Comparison of ENCODE assay signal across 7 mouse cellular contexts in the genomic region with DNA sequence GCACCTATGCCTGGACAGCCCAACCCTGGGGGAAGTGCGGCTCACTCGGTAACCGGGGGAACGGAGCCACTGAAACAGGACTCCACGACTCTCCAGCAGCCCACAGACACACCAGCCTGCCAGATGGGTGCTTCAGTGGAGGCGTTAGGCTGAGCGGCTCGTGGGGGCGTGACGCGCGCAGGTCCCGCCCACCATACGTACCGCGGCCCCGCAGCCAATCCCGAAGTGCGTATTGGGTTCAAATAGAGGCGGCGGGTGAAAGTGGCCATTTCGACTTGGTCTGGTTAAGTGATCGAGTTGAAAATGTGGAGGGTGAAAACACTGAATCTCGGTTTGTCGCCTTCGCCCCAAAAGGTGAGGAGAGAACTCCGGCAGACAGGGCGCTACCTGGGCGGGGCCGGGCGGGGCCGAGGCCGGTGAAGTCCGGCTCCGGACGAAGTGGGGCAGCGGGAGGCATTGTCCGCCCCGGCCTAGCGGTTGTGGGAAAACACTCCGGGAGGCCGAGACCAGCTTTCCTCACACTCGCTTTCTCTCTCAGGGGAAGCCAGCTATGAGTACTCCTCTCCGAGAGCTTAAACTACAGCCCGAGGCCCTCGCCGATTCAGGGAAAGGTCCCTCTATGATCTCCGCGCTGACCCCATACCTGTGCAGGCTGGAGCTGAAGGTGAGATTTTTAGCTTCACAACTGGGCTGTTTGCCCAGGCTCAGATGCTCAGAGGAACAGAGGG. TPM values are rescaled to one million over a fixed set of nuclear protein-coding genes. Genes with fewer than 3 reads are reported as not detected.
DNase-seq lines count a peak whose midpoint lies in the region; ATAC-seq lines count a peak whose summit lies in the region.

Spag5 (plus strand) TSS at position 173 of the 728 bp plus-strand sequence.

- no peaks in the 10 kb centered on the region for H3K9me3 ChIP-seq in embryonic facial prominence, embryonic 11.5 days (replicated peaks; ENCODE audit: control insufficient read depth, low read length)
- H3K9me3 ChIP-seq in limb, embryonic 10.5 days (replicated peaks), result no peaks in the 10 kb centered on the region
- no peaks in the 10 kb centered on the region for H3K9me3 ChIP-seq in midbrain, embryonic 13.5 days

- no peaks in the 10 kb centered on the region for H3K27me3 ChIP-seq in embryonic facial prominence, embryonic 11.5 days (ENCODE audit: control insufficient read depth, insufficient read depth, low read length)
- no peaks in the 10 kb centered on the region for H3K27me3 ChIP-seq in limb, embryonic 10.5 days (ENCODE audit: low read depth, poor library complexity, severe bottlenecking)
- no peaks in the 10 kb centered on the region for H3K27me3 ChIP-seq in midbrain, embryonic 13.5 days

- peak within 1 kb of the TSS; percentile 83 for H3K9ac ChIP-seq in embryonic facial prominence, embryonic 11.5 days (replicated peaks; ENCODE audit: low read length)
- peak within 1 kb of the TSS; percentile 70 for H3K9ac ChIP-seq in midbrain, embryonic 13.5 days (replicated peaks)

- peak within 1 kb of the TSS; percentile 85 for H3K4me3 ChIP-seq in embryonic facial prominence, embryonic 11.5 days (ENCODE audit: low read depth, low read length)
- peak within 1 kb of the TSS; percentile 92 for H3K4me3 ChIP-seq in limb, embryonic 10.5 days
- H3K4me3 ChIP-seq in midbrain, embryonic 13.5 days (replicated peaks), result peak within 1 kb of the TSS; percentile 77

- no peak within 1 kb of the TSS; the same call in 1 of the 2 replicates for H3K27ac ChIP-seq in embryonic facial prominence, embryonic 11.5 days (replicated peaks; ENCODE audit: low read depth, low read length)
- peak within 1 kb of the TSS; percentile 94 for H3K27ac ChIP-seq in limb, embryonic 10.5 days
- peak within 1 kb of the TSS; percentile 62; the same call in 1 of the 2 replicates for H3K27ac ChIP-seq in midbrain, embryonic 13.5 days

- H3K4me2 ChIP-seq in embryonic facial prominence, embryonic 11.5 days (ENCODE audit: low read depth, low read length), result peak within 1 kb of the TSS; percentile 68
- peak within 1 kb of the TSS; percentile 99 for H3K4me2 ChIP-seq in midbrain, embryonic 13.5 days (replicated peaks)

- peak; percentile 95 for DNase-seq in adrenal gland, postnatal 14 days
- peak; percentile 96 for DNase-seq in embryonic facial prominence, embryonic 11.5 days (ENCODE audit: low spot score)
- DNase-seq in kidney, adult 11 months, result peak; percentile 85
- DNase-seq in limb, embryonic 10.5 days (ENCODE audit: low spot score), result peak; percentile 91
- peak; percentile 85 for DNase-seq in spleen, adult 12 weeks (ENCODE audit: low spot score)

- ATAC-seq in embryonic facial prominence, embryonic 11.5 days (replicated peaks; ENCODE audit: insufficient number of reproducible peaks, low FRiP score, low TSS enrichment, low read depth), result peak; percentile 99
- peak; percentile 100 for ATAC-seq in granulocyte monocyte progenitor cell, adult 5-6 weeks (replicated peaks; ENCODE audit: poor library complexity, severe bottlenecking)
- peak; percentile 100 for ATAC-seq in midbrain, embryonic 13.5 days

- no peaks in the 10 kb centered on the region for H3K4me1 ChIP-seq in embryonic facial prominence, embryonic 11.5 days (ENCODE audit: control insufficient read depth, insufficient read depth, low read length)
- H3K4me1 ChIP-seq in limb, embryonic 10.5 days, result peaks cover 27% of the 10 kb centered on the region
- H3K4me1 ChIP-seq in midbrain, embryonic 13.5 days (replicated peaks), result peaks cover 10% of the 10 kb centered on the region

- peaks cover 10% of the 10 kb centered on the region for H3K36me3 ChIP-seq in embryonic facial prominence, embryonic 11.5 days (replicated peaks; ENCODE audit: control insufficient read depth, insufficient read depth, low read depth, low read length)
- H3K36me3 ChIP-seq in limb, embryonic 10.5 days, result peaks cover 36% of the 10 kb centered on the region
- H3K36me3 ChIP-seq in midbrain, embryonic 13.5 days, result peaks cover 17% of the 10 kb centered on the region

- 0% methylated on average over 49 of the region's 49 CpGs for WGBS in embryonic facial prominence, embryonic 11.5 days
- WGBS in limb, embryonic 10.5 days, result under 1% methylated on average over 49 of the region's 49 CpGs
- under 1% methylated on average over 49 of the region's 49 CpGs for WGBS in midbrain, embryonic 13.5 days

RNA-seq across cellular contexts. Expression of gene Spag5, which starts in this region (rescaled TPM):
- 9.7 and 12.4 TPM in 2 replicates for total RNA-seq in adrenal gland, postnatal 14 days (2021)
- 54.8 and 62.0 TPM in 2 replicates for polyA plus RNA-seq in embryonic facial prominence, embryonic 11.5 days (2014; fragmentation: Nextera tagmentation; extraction: Ambion mirVana)
- 11.9 and 25.4 TPM in 2 replicates for total RNA-seq in granulocyte monocyte progenitor cell, adult 5-6 weeks (2014; fragmentation: Nextera tagmentation)
- 50.8 and 57.7 TPM in 2 replicates for total RNA-seq in granulocyte monocyte progenitor cell, adult 5-6 weeks (2017)
- polyA plus RNA-seq in limb, embryonic 10.5 days (2016; fragmentation: Nextera tagmentation; extraction: Ambion mirVana), result 72.8 and 84.8 TPM in 2 replicates
- polyA plus RNA-seq in midbrain, embryonic 13.5 days (2015; fragmentation: Nextera tagmentation; extraction: Ambion mirVana), result 17.3 and 20.7 TPM in 2 replicates
